Mouse (Mus musculus): ENCODE measurements around the gene Sgk2. TPM values are rescaled to one million over a fixed set of nuclear protein-coding genes. Genes with fewer than 3 reads are reported as not detected.
"Not testable (repeated sequence)": the region's sequence is repeated elsewhere in the genome, so short reads cannot be mapped to it uniquely, and the experiment has no call there.

Gene Sgk2
- polyA plus RNA-seq, 1 experiment from 2014 or later: 0.05 TPM

- H3K4me3 ChIP-seq: peak overlapping the region; percentile 26
- ATAC-seq (ENCODE audit: insufficient number of reproducible peaks, low FRiP score, low TSS enrichment, low read depth): no peak
- WGBS: 3% methylated on average over 10 of the region's 10 CpGs
These were observed 61.0 kb downstream of the Sgk2 start for GRCm38 (mm10) chr2:163048125-163048524.

GRCm38 (mm10) chr2:163049116-163049515 lies 62.0 kb downstream of the Sgk2 start:
- H3K27me3 ChIP-seq: no peaks in the 10 kb centered on the region
- no peak overlapping the region for H3K4me3 ChIP-seq
- H3K9ac ChIP-seq: no peak overlapping the region
- 86% methylated on average over 2 of the region's 2 CpGs for WGBS
- no peak for ATAC-seq (ENCODE audit: insufficient number of reproducible peaks, low FRiP score, low TSS enrichment, low read depth)
- H3K27ac ChIP-seq: no peak overlapping the region
- H3K4me1 ChIP-seq: peaks cover 5% of the 10 kb centered on the region; the same call in 1 of the 2 replicates
- H3K9me3 ChIP-seq: no peaks in the 10 kb centered on the region
- H3K36me3 ChIP-seq: peaks cover 26% of the 10 kb centered on the region
- no peak overlapping the region for H3K4me2 ChIP-seq

More at GRCm38 (mm10) chr2:163048125-163048524, 61.0 kb downstream of the Sgk2 start:
- Histone ChIP-seq H3K9ac (no peak overlapping the region), H3K4me1 (no peaks in the 10 kb centered on the region), H3K27me3 (no peaks in the 10 kb centered on the region), H3K36me3 (peaks cover 35% of the 10 kb centered on the region), H3K4me2 (peak overlapping the region; percentile 52), H3K27ac (no peak overlapping the region), H3K9me3 (no peaks in the 10 kb centered on the region)

- H3K27ac ChIP-seq: no peak overlapping the region
- peaks cover 23% of the 10 kb centered on the region for H3K4me1 ChIP-seq
- no peaks in the 10 kb centered on the region for H3K27me3 ChIP-seq
- 69% methylated on average over 1 of the region's 1 CpGs for WGBS
- H3K9me3 ChIP-seq: no peaks in the 10 kb centered on the region
- H3K4me3 ChIP-seq: no peak overlapping the region
- no peak overlapping the region for H3K9ac ChIP-seq
- peaks cover 5% of the 10 kb centered on the region for H3K36me3 ChIP-seq
- no peak overlapping the region for H3K4me2 ChIP-seq
- ATAC-seq (ENCODE audit: insufficient number of reproducible peaks, low FRiP score, low TSS enrichment, low read depth): no peak
These were observed 64.6 kb downstream of the Sgk2 start for GRCm38 (mm10) chr2:163051691-163052090.

GRCm38 (mm10) chr2:163052101-163052500 lies 65.0 kb downstream of the Sgk2 start:
- Histone ChIP-seq H3K36me3 (peaks cover 1% of the 10 kb centered on the region), H3K9ac (no peak overlapping the region), H3K4me2 (no peak overlapping the region), H3K27me3 (no peaks in the 10 kb centered on the region), H3K4me3 (no peak overlapping the region), H3K4me1 (peaks cover 23% of the 10 kb centered on the region), H3K9me3 (no peaks in the 10 kb centered on the region), H3K27ac (no peak overlapping the region)
- no peak for ATAC-seq (ENCODE audit: insufficient number of reproducible peaks, low FRiP score, low TSS enrichment, low read depth)
- WGBS: 33% methylated on average over 4 of the region's 4 CpGs

GRCm38 (mm10) chr2:163052826-163053225 lies 65.7 kb downstream of the Sgk2 start:
- no peak overlapping the region for H3K4me3 ChIP-seq
- 68% methylated on average over 4 of the region's 4 CpGs for WGBS
- H3K4me2 ChIP-seq: no peak overlapping the region
- no peaks in the 10 kb centered on the region for H3K36me3 ChIP-seq
- peaks cover 23% of the 10 kb centered on the region for H3K4me1 ChIP-seq
- no peak overlapping the region for H3K9ac ChIP-seq
- no peak for ATAC-seq (ENCODE audit: insufficient number of reproducible peaks, low FRiP score, low TSS enrichment, low read depth)
- H3K9me3 ChIP-seq: no peaks in the 10 kb centered on the region
- H3K27me3 ChIP-seq: no peaks in the 10 kb centered on the region
- no peak overlapping the region for H3K27ac ChIP-seq

- Histone ChIP-seq H3K27ac (peak within 1 kb of the TSS; percentile 68; the same call in 1 of the 2 replicates), H3K4me3 (peak within 1 kb of the TSS; percentile 71), H3K9me3 (no peaks in the 10 kb centered on the region), H3K4me2 (peak within 1 kb of the TSS; percentile 100), H3K4me1 (peaks cover 23% of the 10 kb centered on the region), H3K27me3 (no peaks in the 10 kb centered on the region), H3K36me3 (no peaks in the 10 kb centered on the region), H3K9ac (peak within 1 kb of the TSS; percentile 54)
- peak; percentile 98 for ATAC-seq (ENCODE audit: insufficient number of reproducible peaks, low FRiP score, low TSS enrichment, low read depth)
- under 1% methylated on average over 48 of the region's 48 CpGs for WGBS
These were observed 67.3 kb downstream of the Sgk2 start, which contains the start of gene Mybl2 for GRCm38 (mm10) chr2:163054335-163054840. Gene Mybl2 (plus strand): TSS chr2:163054687.

GRCm38 (mm10) chr2:163054891-163055494 lies 67.9 kb downstream of the Sgk2 start:
- 0 out of 2 replicates have a peak, but pooled peaks have one; percentile 33 for ATAC-seq (ENCODE audit: insufficient number of reproducible peaks, low FRiP score, low TSS enrichment, low read depth)
- H3K9me3 ChIP-seq: no peaks in the 10 kb centered on the region
- WGBS: under 1% methylated on average over 38 of the region's 38 CpGs
- no peak overlapping the region for H3K27ac ChIP-seq
- H3K4me3 ChIP-seq: peak overlapping the region; percentile 71
- peak overlapping the region; percentile 100 for H3K4me2 ChIP-seq
- peaks cover 23% of the 10 kb centered on the region for H3K4me1 ChIP-seq
- no peaks in the 10 kb centered on the region for H3K27me3 ChIP-seq
- no peaks in the 10 kb centered on the region for H3K36me3 ChIP-seq
- peak overlapping the region; percentile 54 for H3K9ac ChIP-seq

GRCm38 (mm10) chr2:163055715-163056114 lies 68.6 kb downstream of the Sgk2 start:
- WGBS: 28% methylated on average over 5 of the region's 5 CpGs
- no peaks in the 10 kb centered on the region for H3K9me3 ChIP-seq
- peak overlapping the region; percentile 100 for H3K4me2 ChIP-seq
- H3K4me3 ChIP-seq: peak overlapping the region; percentile 71
- no peaks in the 10 kb centered on the region for H3K36me3 ChIP-seq
- H3K4me1 ChIP-seq: peaks cover 23% of the 10 kb centered on the region
- no peak overlapping the region for H3K9ac ChIP-seq
- H3K27me3 ChIP-seq: no peaks in the 10 kb centered on the region
- ATAC-seq (ENCODE audit: insufficient number of reproducible peaks, low FRiP score, low TSS enrichment, low read depth): no peak
- no peak overlapping the region for H3K27ac ChIP-seq

GRCm38 (mm10) chr2:163056584-163056983 lies 69.5 kb downstream of the Sgk2 start:
- H3K4me3 ChIP-seq: no peak overlapping the region
- 88% methylated on average over 9 of the region's 9 CpGs for WGBS
- ATAC-seq (ENCODE audit: insufficient number of reproducible peaks, low FRiP score, low TSS enrichment, low read depth): no peak
- no peaks in the 10 kb centered on the region for H3K27me3 ChIP-seq
- H3K9me3 ChIP-seq: no peaks in the 10 kb centered on the region
- no peak overlapping the region for H3K27ac ChIP-seq
- H3K36me3 ChIP-seq: 0 out of 2 replicates have a peak, but pooled peaks cover 5% of the 10 kb centered on the region
- H3K4me1 ChIP-seq: peaks cover 23% of the 10 kb centered on the region
- no peak overlapping the region for H3K9ac ChIP-seq
- no peak overlapping the region for H3K4me2 ChIP-seq

- not testable (repeated sequence) for H3K27me3 ChIP-seq; H3K27ac ChIP-seq; H3K9me3 ChIP-seq; H3K4me2 ChIP-seq; H3K4me3 ChIP-seq; H3K9ac ChIP-seq; ATAC-seq (ENCODE audit: insufficient number of reproducible peaks, low FRiP score, low TSS enrichment, low read depth)
- Histone ChIP-seq H3K36me3 (peaks cover 18% of the 10 kb centered on the region; the same call in 1 of the 2 replicates), H3K4me1 (peaks cover 20% of the 10 kb centered on the region)
- whole genome bisulfite sequencing: 86% methylated on average over 7 of the region's 7 CpGs
These were observed 71.9 kb downstream of the Sgk2 start for GRCm38 (mm10) chr2:163058981-163059380.

- Histone ChIP-seq H3K27ac (no peak overlapping the region), H3K36me3 (peaks cover 34% of the 10 kb centered on the region), H3K9me3 (no peaks in the 10 kb centered on the region), H3K4me1 (peaks cover 5% of the 10 kb centered on the region), H3K9ac (no peak overlapping the region), H3K4me3 (no peak overlapping the region), H3K4me2 (no peak overlapping the region), H3K27me3 (no peaks in the 10 kb centered on the region)
- ATAC-seq (ENCODE audit: insufficient number of reproducible peaks, low FRiP score, low TSS enrichment, low read depth): no peak
- whole genome bisulfite sequencing: 81% methylated on average over 6 of the region's 6 CpGs
These were observed 73.5 kb downstream of the Sgk2 start for GRCm38 (mm10) chr2:163060630-163061029.

GRCm38 (mm10) chr2:163061203-163062118 lies 74.3 kb downstream of the Sgk2 start:
- Histone ChIP-seq H3K27ac (no peak overlapping the region), H3K9me3 (no peaks in the 10 kb centered on the region), H3K4me2 (no peak overlapping the region), H3K27me3 (no peaks in the 10 kb centered on the region), H3K4me3 (no peak overlapping the region), H3K9ac (no peak overlapping the region), H3K36me3 (peaks cover 34% of the 10 kb centered on the region), H3K4me1 (no peaks in the 10 kb centered on the region)
- WGBS: 82% methylated on average over 8 of the region's 8 CpGs
- ATAC-seq (ENCODE audit: insufficient number of reproducible peaks, low FRiP score, low TSS enrichment, low read depth): no peak

Data from limb, embryonic 15.5 days (tissue).